Comparison of ENCODE assay signal across 9 mouse cellular contexts in genomic region chr11:95515376-95516323, GRCm38 (mm10). TPM values are rescaled to one million over a fixed set of nuclear protein-coding genes. Genes with fewer than 3 reads are reported as not detected.
A peak's percentile ranks its signal among the peaks of the same experiment; 100 is the strongest.
DNase-seq lines count a peak whose midpoint lies in the region; ATAC-seq and TF ChIP-seq lines count a peak whose summit lies in the region.
"Had no signal": no experiment of that assay in that cellular context is flagged by ENCODE, and none has a peak within 500 bp of the region (broad histone marks: within the 10 kb centered on the region; RNA-seq: fewer than 3 reads in every experiment).

No protein-coding gene starts in this region.

- WGBS in cerebellum, adult 2 months: 51% methylated on average over 17 of the region's 17 CpGs
- WGBS in limb, embryonic 10.5 days: 37% methylated on average over 17 of the region's 17 CpGs
- WGBS in neural tube, embryonic 11.5 days: 29% methylated on average over 17 of the region's 17 CpGs

- H3K27ac ChIP-seq in cerebellum, adult 2 months (ENCODE audit: insufficient read depth, low read length): peak overlapping the region; percentile 18; the same call in 1 of the 2 replicates
- no peak overlapping the region for H3K27ac ChIP-seq in left cerebral cortex, adult 2 months
- H3K27ac ChIP-seq in limb, embryonic 10.5 days: peak overlapping the region; percentile 64; the same call in 1 of the 2 replicates
- 0 out of 2 replicates have a peak overlapping the region, but pooled peaks have one; percentile 10 for H3K27ac ChIP-seq in neural tube, embryonic 11.5 days (ENCODE audit: low read depth, low read length)

- no peaks in the 10 kb centered on the region for H3K36me3 ChIP-seq in limb, embryonic 10.5 days
- H3K36me3 ChIP-seq in neural tube, embryonic 11.5 days (ENCODE audit: control insufficient read depth, insufficient read depth, low read length): no peaks in the 10 kb centered on the region

- peak in 1 of 2 experiments; percentile 28 for DNase-seq in cerebellum, adult 2 months
- no peak for DNase-seq in cerebellum, adult 11 months
- DNase-seq in left cerebral cortex, adult 2 months (ENCODE audit: extremely low spot score in 1 of 2, low spot score in 2 of 2): no peak
- no peak for DNase-seq in left cerebral cortex, postnatal 25 days (ENCODE audit: low spot score in 2 of 2)
- no peak for DNase-seq in limb, embryonic 10.5 days (ENCODE audit: low spot score)
- peak; percentile 27 for DNase-seq in neural tube, embryonic 11.5 days (ENCODE audit: low spot score)
- DNase-seq in embryo, embryonic 10.5 days (ENCODE audit: low spot score): no peak
- DNase-seq in ovary, postnatal 14 days (ENCODE audit: low spot score): no peak
- DNase-seq: kidney, adult 9 months had no signal

- ATAC-seq in neural tube, embryonic 11.5 days (ENCODE audit: insufficient read depth, low FRiP score, low TSS enrichment): no peak

- no peak for TF ChIP-seq POLR2A in cerebellum, adult 2 months (IDR thresholded peaks at IDR 0.05; ENCODE audit: borderline replicate concordance, insufficient read depth, low read length)

- H3K4me2 ChIP-seq in neural tube, embryonic 11.5 days (ENCODE audit: low read depth): no peak overlapping the region

- H3K9me3 ChIP-seq in limb, embryonic 10.5 days (replicated peaks): no peaks in the 10 kb centered on the region
- no peaks in the 10 kb centered on the region for H3K9me3 ChIP-seq in neural tube, embryonic 11.5 days (ENCODE audit: control insufficient read depth, low read length)

- H3K9ac ChIP-seq in neural tube, embryonic 11.5 days (ENCODE audit: low read length): no peak overlapping the region

- intact Hi-C loops in left cerebral cortex, adult 2 months (cut with DNase I): loop anchor here (2.0 kb wide), 1 partner anchor 21 kb away; no protein-coding TSS in a partner anchor
- intact Hi-C loops in left cerebral cortex, postnatal 25 days (cut with DNase I): no loop called here

- no peak for TF ChIP-seq CTCF in cerebellum, adult 2 months (IDR thresholded peaks at IDR 0.05; ENCODE audit: borderline replicate concordance, insufficient read depth, low read depth, low read length)
- no peak for TF ChIP-seq CTCF in left cerebral cortex, adult 2 months (IDR thresholded peaks at IDR 0.05)

- no peak overlapping the region for H3K4me3 ChIP-seq in cerebellum, adult 2 months (replicated peaks; ENCODE audit: insufficient read depth, low read depth, low read length)
- H3K4me3 ChIP-seq in left cerebral cortex, adult 2 months: 0 out of 2 replicates have a peak overlapping the region, but pooled peaks have one; percentile 55
- H3K4me3 ChIP-seq in limb, embryonic 10.5 days: peak overlapping the region; percentile 60; the same call in 1 of the 2 replicates
- no peak overlapping the region for H3K4me3 ChIP-seq in neural tube, embryonic 11.5 days (ENCODE audit: low read depth, low read length)

- no peaks in the 10 kb centered on the region for H3K27me3 ChIP-seq in cerebellum, adult 2 months (ENCODE audit: control insufficient read depth, insufficient read depth, low read length)
- peaks cover 78% of the 10 kb centered on the region for H3K27me3 ChIP-seq in limb, embryonic 10.5 days (ENCODE audit: low read depth, poor library complexity, severe bottlenecking)
- peaks cover 27% of the 10 kb centered on the region for H3K27me3 ChIP-seq in neural tube, embryonic 11.5 days (ENCODE audit: control insufficient read depth, insufficient read depth, low read length)

- H3K4me1 ChIP-seq in cerebellum, adult 2 months (ENCODE audit: control insufficient read depth, insufficient read depth, low read length): peaks cover 19% of the 10 kb centered on the region
- H3K4me1 ChIP-seq in limb, embryonic 10.5 days: peaks cover 73% of the 10 kb centered on the region
- H3K4me1 ChIP-seq in neural tube, embryonic 11.5 days (ENCODE audit: control insufficient read depth, insufficient read depth, low read length): peaks cover 33% of the 10 kb centered on the region

RNA-seq across cellular contexts. Expression of gene Nxph3, which starts 1.3 kb away (rescaled TPM):
- polyA plus RNA-seq in cerebellum, adult 2 months (2012; rRNA removed): 18.6 and 19.9 TPM in 2 replicates
- total RNA-seq in left cerebral cortex, adult 2 months (2021): 10 to 100 TPM; 19.8 to 26.5 TPM
- 10 to 100 TPM; 20.5 to 35.2 TPM for total RNA-seq in left cerebral cortex, postnatal 25 days (2021)
- 0.38 and 0.66 TPM in 2 replicates for polyA plus RNA-seq in limb, embryonic 10.5 days (2016; fragmentation: Nextera tagmentation; extraction: Ambion mirVana)
- 0.37 and 0.66 TPM in 2 replicates for polyA plus RNA-seq in neural tube, embryonic 11.5 days (2014; fragmentation: Nextera tagmentation; extraction: Ambion mirVana)

Comparison
In these comparisons a context has a peak if more than half of its experiments do, and no peak if none do; other contexts are left out.
1. H3K4me3 ChIP-seq: peak in left cerebral cortex, adult 2 months (single experiment) and limb, embryonic 10.5 days (single experiment); none in cerebellum, adult 2 months (single experiment) and neural tube, embryonic 11.5 days (single experiment).
2. RNA of gene Nxph3, which starts 1.3 kb away (polyA plus RNA-seq): 18.6 to 19.9 TPM in cerebellum, adult 2 months; 0.38 to 0.66 TPM in limb, embryonic 10.5 days and 0.37 to 0.66 TPM in neural tube, embryonic 11.5 days; every median in the first group is over 10 times any median in the second.